Mouse (Mus musculus): ENCODE measurements around the gene Lrfn5.

- TF ChIP-seq CTCF (IDR thresholded peaks at IDR 0.05; ENCODE audit: extremely low read depth, insufficient read depth, insufficient read length, insufficient replicate concordance), result no peak
- TF ChIP-seq POLR2A (IDR thresholded peaks at IDR 0.05; ENCODE audit: low read depth, low read length), result no peak
Measured at GRCm38 (mm10) chr12:61842599-61843291, 319.8 kb downstream of the Lrfn5 start.
